Mouse (Mus musculus): ENCODE data around the gene Ttc39b.

The Ttc39b gene

GRCm38 (mm10) chr4:83317826-83318348 is 6.2 kb downstream of the Ttc39b start:
- WGBS: 93% methylated on average over 3 of the region's 3 CpGs

DNA sequence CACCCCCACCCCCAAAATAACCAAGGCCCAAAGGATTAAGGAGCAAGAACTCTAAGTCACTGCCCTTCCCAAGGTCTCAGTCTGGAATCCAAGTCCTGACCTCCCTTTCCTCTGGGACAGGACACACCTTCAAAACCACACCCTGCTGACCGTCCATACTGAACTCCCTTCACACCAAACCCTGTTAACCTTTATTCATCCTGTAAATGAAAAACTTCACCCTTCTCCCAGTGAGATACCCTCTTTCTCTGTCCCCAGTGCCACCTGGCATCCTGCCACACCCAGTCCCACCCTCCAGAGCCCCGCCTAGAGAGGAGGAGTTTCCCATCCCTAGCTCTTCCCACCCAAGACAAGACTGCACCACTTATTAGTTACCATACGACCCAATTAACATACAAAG is 7.3 kb downstream of the Ttc39b start:
- WGBS: 91% methylated on average over 3 of the region's 3 CpGs

- 62% methylated on average over 4 of the region's 4 CpGs for WGBS
These were observed 8.1 kb downstream of the Ttc39b start for GRCm38 (mm10) chr4:83315930-83316329.

DNA sequence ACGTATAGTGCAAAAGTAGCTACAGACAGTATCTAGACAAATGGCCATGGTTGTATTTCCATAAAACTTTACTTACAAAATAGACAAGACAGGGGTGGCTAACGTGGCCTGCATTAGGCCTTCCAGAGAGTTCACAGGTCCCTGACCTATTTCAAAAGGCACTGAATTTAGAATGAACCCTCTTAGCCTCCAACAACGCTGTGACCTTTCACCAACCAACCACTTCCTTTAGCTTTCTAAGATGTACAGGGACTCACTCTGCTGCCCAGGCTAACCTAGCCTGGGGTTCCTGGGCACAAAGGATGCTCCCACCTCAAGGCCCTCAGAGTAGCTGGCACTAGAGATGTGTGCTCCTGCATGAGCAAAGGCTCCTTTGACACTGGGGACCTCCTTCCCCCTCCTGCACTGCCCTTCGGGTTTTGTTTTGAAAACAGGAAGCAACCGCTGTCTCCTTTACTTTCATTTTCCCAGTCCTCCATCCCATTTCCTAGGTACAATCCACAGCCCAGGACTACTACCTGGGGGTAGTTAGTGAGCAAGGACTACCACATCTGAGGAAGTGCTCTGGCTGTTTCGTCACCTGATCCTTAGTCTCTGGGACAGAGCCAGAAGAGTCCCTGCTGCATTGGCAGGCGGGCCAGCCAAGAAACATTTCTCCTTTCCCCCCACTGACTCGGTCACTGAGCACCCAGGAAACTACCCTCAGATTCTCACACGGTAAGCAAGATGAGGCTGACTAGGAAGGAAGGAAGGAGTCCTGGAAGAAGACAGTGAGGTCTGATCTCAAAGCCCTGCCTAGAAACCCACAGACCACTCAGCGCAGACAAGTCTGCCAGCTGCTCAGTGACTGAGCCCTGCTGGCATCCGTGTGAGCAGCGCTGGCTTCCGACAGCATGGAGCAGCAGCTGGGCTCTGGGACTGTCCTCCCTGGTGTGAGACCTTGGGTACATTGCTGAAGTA is 8.9 kb downstream of the Ttc39b start:
- WGBS: 54% methylated on average over 13 of the region's 13 CpGs

DNA sequence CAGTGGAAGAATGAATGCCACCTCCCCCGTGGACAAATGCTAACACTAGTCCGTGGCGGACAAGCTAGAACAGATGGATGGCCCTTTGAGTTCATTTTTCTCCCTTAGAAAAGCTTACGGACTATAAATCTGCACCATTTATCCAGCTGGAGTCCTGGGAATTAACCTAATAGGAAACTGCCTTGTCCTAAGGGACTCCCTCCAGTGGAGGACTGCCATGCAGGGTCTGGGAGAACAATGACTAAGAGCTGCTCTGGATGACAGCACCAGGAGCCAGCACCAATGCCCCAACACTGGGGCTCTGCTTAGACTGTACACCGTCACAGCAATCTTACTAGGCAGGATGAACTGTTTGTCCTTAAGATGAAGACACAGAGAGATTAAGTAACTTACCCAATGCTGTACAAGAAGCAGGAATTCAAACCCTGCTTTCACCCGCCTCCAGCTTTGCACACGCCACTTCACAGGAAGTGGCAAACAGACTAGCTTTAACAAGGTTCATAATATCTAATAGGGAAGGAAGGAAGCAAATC is 9.7 kb downstream of the Ttc39b start:
- 80% methylated on average over 7 of the region's 7 CpGs for WGBS

DNA sequence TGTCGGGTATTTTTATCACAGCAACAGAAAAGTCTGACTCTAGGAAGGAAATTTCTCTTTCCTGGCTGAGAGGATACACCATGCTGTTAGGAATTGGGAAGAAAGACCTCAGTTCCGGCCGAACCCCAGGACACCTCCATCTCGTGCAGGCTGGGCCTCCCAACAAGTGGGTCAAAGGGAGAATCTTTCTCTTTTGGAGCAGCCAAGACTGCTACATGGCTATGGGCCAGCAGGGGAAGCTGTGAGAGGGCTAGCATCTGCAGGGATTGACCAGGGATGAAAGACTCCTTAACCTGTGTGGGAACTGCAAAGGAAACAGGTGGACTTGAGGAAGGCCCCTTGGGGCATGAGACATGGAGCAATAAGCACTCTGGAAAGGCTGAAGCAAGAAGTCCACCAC is 11.7 kb downstream of the Ttc39b start:
- 62% methylated on average over 4 of the region's 4 CpGs for WGBS

DNA sequence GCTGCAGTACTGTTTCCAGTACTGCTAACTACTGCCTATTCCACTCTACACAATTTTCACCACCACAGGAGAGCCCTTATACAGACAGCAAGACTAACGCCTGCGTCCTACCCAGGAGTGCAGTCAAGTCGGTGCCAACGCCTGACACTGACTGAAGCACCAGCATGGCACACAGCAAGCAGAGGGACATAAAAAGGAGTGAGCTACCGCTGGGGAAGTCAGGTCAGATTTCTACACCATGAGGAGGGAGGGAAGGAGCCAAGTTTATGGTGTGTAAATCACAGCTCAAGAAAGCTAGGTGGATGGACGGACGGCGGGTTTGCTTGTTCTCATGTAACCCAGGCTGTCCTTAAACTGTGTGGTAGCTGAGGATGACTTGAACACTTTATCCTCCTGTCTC is 12.6 kb downstream of the Ttc39b start:
- 91% methylated on average over 8 of the region's 8 CpGs for WGBS

- 87% methylated on average over 10 of the region's 10 CpGs for WGBS
These were observed 13.1 kb downstream of the Ttc39b start for GRCm38 (mm10) chr4:83310990-83311389.

DNA sequence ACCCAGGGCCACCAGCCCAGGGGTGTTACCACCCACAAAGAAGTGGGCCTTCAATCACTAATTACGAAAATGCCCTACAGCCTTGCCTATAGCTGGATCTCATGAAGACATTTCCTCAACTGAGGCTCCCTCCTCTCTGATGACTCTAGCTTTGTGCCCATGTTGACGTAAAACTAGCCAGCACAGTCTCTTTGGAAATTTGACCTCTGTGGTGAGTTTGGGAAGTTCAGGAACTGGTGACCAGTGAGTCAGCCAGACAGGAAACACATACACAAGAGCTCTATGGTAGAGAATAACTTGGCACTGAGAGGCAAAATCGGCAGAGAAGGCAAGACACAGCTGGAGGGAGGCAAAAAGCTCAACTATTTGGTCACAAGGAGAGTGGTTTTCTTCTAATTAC is 15.1 kb downstream of the Ttc39b start:
- 74% methylated on average over 3 of the region's 3 CpGs for WGBS

DNA sequence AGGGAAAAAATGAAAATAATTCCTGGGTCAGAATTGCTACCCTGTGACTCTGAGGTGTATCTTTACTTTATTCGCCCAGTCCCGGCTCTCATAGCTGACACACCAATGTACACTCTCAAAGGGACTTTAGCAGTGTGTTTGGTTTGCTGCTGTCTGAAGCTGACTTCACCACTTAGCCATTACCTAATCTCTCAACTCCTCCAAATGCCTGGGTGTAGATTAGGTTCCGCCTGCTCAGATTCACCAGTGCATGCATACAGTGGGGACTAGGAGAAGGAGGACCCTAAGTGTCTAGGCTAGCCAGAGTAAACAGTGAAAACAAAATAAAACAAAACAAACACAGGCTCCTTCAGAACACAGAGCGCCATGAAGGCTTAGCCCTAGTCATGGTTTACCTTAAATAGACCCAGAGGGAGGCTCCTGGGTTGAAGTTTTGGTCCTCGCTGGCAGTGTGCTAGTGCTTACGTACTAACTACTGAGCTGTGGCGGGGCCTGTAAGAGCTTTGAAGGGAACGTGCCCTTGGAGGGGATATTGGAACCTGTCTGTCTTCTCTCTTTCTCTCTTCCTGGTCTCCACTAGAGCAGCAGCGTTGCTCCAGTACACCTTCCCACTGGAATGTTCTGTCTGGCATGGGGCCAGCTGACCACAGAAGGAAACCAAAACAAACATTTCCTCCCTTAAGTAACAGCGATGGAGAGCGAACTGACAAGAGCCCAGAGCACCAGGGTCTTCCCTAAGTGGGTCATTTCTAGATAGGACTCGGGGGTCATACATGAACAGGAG is 16.2 kb downstream of the Ttc39b start:
- WGBS: 77% methylated on average over 12 of the region's 12 CpGs

DNA sequence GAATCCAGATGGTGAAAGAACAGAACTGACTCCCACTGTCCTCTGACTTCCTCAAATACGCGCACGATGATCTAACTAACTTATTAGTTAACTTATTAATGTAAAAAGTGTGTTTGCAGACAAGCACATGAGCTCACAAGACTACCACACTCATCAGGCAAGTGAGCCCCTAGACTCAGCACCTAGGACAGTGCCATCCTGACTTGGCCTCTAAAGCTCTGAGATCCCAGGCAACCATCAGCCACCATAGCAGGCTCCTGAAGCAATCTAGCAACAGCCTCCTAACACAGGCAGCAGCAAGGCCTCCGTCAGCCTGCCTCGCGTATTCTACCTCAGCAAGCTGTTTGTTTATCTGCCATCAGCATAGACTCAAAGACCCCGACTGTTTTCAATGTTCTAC is 17.2 kb downstream of the Ttc39b start:
- WGBS: 87% methylated on average over 7 of the region's 7 CpGs

DNA sequence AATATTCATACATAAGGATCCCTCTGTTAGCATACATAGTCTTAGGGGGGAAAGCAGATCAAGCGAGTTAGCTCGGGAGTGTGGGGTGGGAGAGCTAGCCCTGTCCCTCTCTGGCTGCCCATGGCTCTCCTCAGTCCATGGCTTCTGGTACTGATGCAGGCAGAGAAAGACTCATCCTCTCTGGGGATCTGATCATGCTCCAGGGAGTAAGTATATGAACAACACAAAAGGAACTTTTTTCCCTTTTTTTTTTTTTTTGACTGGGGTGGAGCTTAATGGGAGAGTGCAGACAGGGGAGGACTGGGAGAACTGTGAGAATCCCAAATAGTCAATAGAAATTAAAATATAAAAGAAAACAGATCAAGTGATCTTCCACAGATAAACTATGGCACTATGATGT is 19.0 kb downstream of the Ttc39b start:
- WGBS: 96% methylated on average over 2 of the region's 2 CpGs

GRCm38 (mm10) chr4:83302887-83303827 is 20.9 kb downstream of the Ttc39b start:
- 37% methylated on average over 13 of the region's 13 CpGs for WGBS

DNA sequence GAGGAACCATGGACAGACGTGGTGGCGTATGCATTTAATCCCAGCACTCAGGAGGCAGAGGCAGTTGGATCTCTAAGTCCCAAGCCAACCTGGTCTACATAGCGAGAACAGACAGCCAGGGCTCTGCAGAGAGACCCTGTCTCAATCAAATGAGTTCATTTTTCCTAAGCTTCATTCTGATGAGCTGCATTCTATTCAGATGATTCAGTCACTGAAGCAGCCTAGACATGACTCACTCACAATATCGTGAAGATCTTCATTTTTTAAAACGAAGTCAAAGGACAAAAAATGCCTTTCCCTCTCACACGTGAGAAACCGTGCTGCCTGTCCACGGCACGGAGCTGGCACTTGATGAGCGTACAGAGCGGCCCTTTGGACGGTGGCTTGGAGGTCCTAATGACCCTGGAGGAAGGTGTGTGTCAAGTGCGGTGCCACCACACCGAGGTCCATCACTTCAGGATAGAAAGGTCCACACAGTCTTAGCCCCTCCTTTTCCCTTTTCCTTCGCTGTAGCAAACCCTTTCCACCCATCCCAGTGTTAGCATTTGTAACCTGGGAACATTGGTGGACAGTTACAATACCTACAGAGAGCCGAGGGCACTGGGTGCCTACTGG is 21.8 kb downstream of the Ttc39b start:
- WGBS: 78% methylated on average over 16 of the region's 16 CpGs

- 82% methylated on average over 1 of the region's 1 CpGs for WGBS
These were observed 22.3 kb downstream of the Ttc39b start for GRCm38 (mm10) chr4:83301713-83302112.

- 3% methylated on average over 12 of the region's 12 CpGs for WGBS
These were observed 39.2 kb downstream of the Ttc39b start for GRCm38 (mm10) chr4:83284768-83285350.

DNA sequence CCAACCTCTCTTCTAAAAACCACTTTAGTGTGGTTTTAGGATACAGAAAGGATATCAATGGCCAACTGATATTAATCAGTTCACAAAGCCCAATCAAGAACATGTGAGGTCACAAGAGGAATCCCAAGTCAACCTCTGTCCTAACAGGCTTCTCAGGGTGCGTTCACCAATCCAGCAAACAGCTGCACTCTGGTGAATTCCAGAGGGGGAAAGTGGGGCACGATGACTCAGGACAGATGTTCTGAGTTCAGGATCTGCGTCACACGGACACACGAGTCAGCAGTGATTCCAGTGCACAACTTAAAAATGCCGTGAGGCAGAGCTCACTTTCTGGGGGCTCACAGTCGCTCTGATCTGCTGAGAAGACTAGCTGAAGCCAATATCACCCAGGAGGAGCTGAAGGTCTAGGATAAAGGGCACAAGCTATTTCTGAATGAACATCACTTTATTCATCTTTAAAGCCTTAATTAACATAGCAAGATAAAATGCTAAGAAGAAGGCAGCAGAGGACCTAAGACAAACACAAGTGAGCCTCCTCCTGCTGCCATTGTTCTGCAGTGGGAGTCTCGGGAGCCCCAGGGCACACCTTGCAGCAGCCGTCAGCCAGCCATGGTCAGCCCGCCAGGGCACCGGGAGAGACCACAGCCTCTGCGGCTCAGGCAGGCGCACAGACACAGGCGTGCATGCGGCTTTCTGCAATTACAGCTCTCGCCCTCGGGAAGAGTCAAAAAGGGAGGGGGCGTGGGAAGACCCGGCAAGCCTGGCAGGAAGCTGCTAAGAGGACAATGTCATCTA is 39.9 kb downstream of the Ttc39b start:
- 13% methylated on average over 19 of the region's 19 CpGs for WGBS

DNA sequence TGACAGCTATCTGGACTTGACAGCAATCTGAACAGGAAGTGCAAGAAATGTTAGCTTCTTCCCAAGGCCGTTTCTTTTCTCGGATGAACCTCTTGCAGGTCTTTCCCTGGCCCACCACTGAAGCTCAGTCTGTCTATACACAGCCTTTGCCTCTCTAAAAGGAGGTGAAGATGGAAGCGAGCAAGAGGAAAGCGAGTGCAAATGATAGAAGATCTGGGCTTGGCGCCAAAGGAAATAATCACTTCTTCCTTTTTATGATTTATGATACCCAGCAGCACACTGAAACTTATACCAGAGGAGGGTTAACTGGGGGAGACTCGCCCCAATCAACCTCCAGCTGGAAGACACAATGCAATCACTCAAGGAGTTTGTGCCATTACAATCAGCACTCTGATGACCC is 41.6 kb downstream of the Ttc39b start:
- 59% methylated on average over 6 of the region's 6 CpGs for WGBS

GRCm38 (mm10) chr4:83279236-83279635 is 44.8 kb downstream of the Ttc39b start:
- 40% methylated on average over 7 of the region's 7 CpGs for WGBS
